Mouse (Mus musculus): ENCODE measurements around the gene Xlr3a. TPM values are rescaled to one million over a fixed set of nuclear protein-coding genes. Genes with fewer than 3 reads are reported as not detected.
A peak's percentile ranks its signal among the peaks of the same experiment; 100 is the strongest.
"Not testable (repeated sequence)": the region's sequence is repeated elsewhere in the genome, so short reads cannot be mapped to it uniquely, and the experiment has no call there.

Xlr3a gene
- 1 to 10 TPM; 1.4 to 3.3 TPM for total RNA-seq (2021)
- long read RNA-seq, experiment 1, partial matches to known transcripts: 0 of 3 reads
- long read RNA-seq, experiment 1, other reads (novel, unspliced or antisense): 3 of 3 reads
- long read RNA-seq, experiment 2: 0 reads

DNA sequence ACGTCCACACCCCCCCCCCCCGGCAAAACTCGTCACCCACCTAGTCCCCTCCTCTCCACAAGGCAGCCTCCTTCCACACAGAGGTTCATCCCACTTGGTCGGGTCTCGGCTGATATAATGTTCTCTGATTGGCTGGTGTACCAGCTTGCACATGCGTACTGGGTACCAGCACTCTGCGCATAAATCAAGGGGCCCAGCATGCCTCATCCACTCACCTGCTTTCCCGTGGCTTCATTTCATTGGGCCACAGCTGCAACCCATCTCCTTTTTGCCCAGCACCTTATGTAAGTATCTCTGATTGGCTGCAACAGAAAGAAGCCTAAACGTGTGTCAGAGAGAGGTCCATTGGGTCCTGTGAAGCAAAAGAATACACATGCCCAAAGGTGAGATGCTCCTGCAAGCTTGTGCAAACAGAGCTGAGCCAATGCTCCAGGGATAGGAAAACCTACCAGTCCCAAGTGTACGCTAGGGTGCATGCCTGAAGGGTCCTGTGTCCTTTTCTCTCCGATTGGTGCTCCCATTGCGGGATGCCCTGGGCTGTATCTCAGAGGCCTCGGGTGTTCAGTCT, at the start of gene Xlr3a:
Gene Xlr3a, minus strand, starts transcription at position 155 of the 568 bp plus-strand sequence.
- intact Hi-C loops (cut with DNase I); DNase-seq (ENCODE audit: extremely low spot score in 1 of 2, low spot score in 2 of 2); H3K4me3 ChIP-seq; H3K27ac ChIP-seq: not testable (repeated sequence)

DNA sequence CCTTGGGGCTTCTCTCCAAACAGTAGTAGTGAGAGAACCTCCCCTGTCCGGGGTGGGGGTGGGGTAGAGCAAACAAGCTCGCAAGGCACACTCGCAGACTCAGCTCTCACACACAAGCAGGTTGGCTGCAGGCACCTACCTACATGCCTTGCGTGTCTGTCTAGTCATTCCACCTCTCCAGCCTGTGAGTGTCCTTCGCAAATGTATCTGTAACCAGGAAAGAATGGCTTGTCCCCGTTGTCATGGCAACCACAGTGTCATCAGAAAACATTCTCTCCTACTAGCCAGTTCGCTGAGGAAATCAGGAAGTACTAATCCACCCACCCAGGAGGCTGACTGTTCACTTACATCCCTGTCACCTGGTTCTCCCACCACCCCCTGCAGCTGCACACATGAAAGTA, 46.3 kb upstream of the Xlr3a start:
- H3K4me3 ChIP-seq; H3K27ac ChIP-seq; intact Hi-C loops (cut with DNase I); DNase-seq (ENCODE audit: extremely low spot score in 1 of 2, low spot score in 2 of 2): not testable (repeated sequence)

DNA sequence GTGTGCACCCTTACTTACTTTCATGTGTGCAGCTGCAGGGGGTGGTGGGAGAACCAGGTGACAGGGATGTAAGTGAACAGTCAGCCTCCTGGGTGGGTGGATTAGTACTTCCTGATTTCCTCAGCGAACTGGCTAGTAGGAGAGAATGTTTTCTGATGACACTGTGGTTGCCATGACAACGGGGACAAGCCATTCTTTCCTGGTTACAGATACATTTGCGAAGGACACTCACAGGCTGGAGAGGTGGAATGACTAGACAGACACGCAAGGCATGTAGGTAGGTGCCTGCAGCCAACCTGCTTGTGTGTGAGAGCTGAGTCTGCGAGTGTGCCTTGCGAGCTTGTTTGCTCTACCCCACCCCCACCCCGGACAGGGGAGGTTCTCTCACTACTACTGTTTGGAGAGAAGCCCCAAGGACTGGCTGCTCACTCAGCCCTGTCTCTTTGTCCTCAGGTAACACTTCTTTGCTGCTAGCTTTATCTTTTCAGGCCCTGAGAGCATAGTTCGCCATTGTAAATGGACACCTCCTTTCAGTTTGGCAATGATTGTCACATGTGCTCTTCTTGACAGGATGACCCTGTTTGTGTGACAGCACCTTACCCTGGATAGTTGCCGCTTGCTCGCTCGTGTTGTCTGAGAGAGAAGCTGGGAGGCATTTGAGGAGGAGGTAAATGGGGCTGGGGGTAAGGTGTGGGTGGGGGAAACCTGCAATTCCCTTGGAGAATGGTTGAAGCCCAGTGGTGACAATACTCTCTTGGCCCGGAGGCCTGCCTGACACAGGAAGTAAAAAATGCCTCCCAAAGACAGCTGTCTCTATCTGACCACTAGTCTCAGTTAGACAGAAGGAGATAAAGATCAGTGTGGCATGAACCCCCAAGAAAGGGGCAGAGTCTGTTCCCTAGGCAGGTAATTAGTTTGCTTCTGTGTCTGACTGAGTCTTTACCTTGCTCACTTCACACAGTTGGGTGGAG, 26.2 kb upstream of the Xlr3a start:
- H3K4me3 ChIP-seq; intact Hi-C loops (cut with DNase I); H3K27ac ChIP-seq; DNase-seq (ENCODE audit: extremely low spot score in 1 of 2, low spot score in 2 of 2): not testable (repeated sequence)

DNA sequence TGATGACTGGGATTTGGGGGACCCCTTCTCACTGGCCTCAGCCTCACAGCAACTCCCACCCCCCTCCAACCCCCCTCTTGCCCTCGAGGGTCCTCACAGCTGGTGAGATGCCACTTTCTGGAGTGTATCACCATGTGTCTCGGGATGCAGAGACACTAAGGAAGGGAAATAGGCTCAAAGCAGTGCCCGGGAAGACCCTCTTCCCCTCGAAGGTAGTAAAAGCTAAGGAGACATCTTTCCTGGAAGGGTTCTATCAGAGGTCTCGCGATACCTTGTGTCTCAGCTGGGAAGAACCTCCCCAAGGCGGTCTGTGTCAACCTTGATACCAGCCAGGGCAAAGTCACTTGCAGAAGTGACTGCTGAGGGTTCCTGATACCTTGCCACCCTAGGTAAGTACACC, 19.9 kb upstream of the Xlr3a start, which contains the start of gene Gm14685:
Gene Gm14685, plus strand, starts transcription at position 301 of the 400 bp plus-strand sequence.
- H3K27ac ChIP-seq; H3K4me3 ChIP-seq; intact Hi-C loops (cut with DNase I); DNase-seq (ENCODE audit: extremely low spot score in 1 of 2, low spot score in 2 of 2): not testable (repeated sequence)

DNA sequence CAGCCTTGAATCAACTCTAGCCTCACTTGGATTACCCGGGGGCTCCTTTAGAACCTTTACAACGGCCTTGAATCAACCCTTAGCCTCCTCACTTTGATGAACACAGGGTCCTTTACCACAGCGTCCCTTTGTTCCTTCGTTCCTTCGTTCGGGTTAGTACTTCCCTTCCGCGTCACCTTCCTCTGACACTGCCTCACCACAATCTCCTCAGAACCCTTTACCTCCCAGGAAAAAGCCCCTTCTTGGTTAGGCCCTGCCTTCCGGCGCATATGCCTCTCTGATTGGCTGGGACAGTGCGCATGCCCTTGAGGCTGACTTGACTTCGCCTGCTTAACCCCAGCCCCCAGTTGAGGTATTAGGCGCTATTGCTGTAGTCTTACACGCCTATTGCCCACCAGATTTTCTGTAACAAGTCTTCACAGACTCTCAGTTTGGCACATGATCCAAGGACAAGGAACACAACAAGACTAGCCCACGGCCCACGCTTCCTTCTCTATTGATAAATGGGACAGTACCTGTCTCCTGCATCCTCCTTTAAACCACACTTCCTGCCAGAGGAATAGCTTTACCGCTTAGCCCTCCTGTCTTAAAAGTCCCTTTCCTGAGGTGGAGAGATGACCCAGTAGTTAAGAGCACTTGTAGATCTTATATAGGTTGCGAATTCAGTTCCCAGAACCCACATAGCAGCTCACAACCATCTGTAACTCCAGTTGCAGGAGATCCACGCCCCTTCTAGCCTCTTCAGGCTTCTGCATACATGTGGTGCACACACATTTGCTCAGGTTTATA, 14.4 kb downstream of the Xlr3a start, which contains the start of gene Xlr4a:
Gene Xlr4a, minus strand, starts transcription at position 212 of the 789 bp plus-strand sequence.
- H3K4me3 ChIP-seq; H3K27ac ChIP-seq; intact Hi-C loops (cut with DNase I); DNase-seq (ENCODE audit: extremely low spot score in 1 of 2, low spot score in 2 of 2): not testable (repeated sequence)

DNA sequence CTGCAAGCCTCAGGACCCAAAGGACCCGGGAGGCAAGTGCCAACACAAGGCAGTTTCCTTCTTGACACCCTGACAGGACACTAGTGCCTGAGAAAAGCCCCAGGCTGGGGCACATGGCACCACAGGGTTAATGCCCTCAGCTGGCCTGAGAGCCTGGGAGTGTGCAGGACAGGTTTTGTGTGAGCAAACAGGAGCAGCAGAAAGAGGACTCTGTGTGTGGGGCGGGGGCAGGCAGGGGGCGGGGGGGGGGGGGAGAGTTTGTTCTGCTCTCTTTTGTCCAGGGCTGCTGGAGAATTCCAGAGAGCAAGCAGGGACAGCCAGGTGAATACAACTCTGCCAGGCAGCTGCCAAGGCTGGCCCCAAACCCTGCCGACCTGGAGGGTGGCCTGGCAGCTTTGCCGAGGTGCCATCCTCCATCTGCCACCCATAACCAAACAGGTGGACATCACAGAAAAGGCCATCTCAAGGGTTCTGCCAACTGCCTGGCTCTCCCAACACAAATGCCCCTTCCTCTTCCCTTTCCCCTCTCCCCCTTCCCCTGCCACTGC, 30.1 kb downstream of the Xlr3a start:
- not testable (repeated sequence) for H3K4me3 ChIP-seq; H3K27ac ChIP-seq; DNase-seq (ENCODE audit: extremely low spot score in 1 of 2, low spot score in 2 of 2)
- intact Hi-C loops (cut with DNase I): loop anchor here (10.0 kb wide), 1 partner anchor 158 kb away; the partner anchor contains the start of gene F8a

DNA sequence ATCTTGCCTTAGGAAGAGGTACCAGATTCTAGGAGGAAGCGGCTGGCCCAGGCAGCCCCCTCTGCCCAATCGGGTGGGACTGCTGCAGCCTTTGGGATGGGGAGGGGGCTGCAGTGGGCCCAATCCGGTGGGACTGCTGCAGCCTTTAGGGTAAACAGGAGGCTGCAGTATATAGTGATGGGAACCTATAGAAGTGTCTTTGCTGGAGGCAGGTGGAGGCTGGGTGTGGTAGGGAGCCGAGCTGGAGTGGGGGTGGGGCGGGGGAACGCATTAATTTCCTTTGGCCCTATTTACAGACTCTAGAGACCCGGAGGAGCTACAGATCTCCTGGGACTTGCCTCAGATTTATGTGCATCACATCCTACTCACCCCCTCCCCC, 32.5 kb downstream of the Xlr3a start, which contains the start of gene Pnma3:
Gene Pnma3, plus strand, starts transcription at position 373 of the 379 bp plus-strand sequence.
- H3K4me3 ChIP-seq: peak within 1 kb of the TSS; percentile 53
- peak within 1 kb of the TSS; percentile 64 for H3K27ac ChIP-seq

DNA sequence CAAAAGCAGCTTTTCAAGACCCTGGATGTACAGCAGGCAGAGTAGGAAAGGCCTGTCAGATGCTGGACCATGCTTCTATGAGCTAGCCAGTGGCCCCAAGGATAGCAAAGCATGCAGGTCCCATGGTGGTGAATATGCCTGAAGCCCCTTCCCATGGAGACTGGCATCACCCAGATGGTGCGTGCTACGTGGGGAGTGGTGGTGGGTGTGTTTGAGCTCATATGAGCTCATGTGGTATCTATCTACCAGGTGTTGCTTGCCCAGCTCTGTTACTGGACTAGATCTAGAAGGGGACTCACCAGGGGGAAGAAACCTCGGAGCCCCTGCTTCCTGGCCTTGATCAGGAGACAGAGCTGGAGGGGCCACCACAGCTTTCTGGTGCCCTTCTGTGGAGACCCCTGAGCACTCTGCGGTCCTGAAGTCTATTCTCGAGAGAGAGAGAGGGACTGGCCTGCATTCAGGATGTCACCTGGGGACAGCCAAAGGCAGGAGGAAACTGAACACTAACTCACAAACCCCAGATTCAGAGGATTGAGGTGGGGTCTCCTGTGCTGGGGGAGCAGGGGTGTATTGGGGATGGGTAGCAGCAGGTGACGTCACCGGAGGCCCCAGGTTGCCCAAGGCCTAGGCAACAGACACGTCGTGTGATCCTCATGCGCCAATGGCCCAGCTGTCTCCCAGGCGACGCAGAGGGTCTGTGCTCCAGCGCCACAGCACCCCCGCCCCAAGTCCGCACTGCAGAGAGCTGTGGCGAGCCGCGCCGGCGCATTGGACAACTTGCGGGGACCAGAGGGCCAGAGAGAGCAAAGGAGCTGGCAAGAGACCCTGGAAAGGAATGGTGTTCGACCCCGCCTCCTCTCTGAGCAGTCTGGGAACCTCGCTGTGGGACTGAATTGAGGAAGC, 33.1 kb downstream of the Xlr3a start:
- Histone ChIP-seq H3K27ac (peak overlapping the region; percentile 64), H3K4me3 (peak overlapping the region; percentile 53)
- TF ChIP-seq CTCF (IDR thresholded peaks at IDR 0.05): no peak
- intact Hi-C loops (cut with DNase I): loop anchor here (10.0 kb wide), 1 partner anchor 161 kb away; the partner anchor contains the start of gene F8a
- peak; percentile 19 to 24 for DNase-seq (ENCODE audit: extremely low spot score in 1 of 2, low spot score in 2 of 2)

More for the DNA sequence above, 32.5 kb downstream of the Xlr3a start, which contains the start of gene Pnma3:
- intact Hi-C loops (cut with DNase I): loop anchor here (10.0 kb wide), 1 partner anchor 160 kb away; the partner anchor contains the start of gene F8a
- TF ChIP-seq CTCF (IDR thresholded peaks at IDR 0.05): no peak
- DNase-seq (ENCODE audit: extremely low spot score in 1 of 2, low spot score in 2 of 2): no peak

DNA sequence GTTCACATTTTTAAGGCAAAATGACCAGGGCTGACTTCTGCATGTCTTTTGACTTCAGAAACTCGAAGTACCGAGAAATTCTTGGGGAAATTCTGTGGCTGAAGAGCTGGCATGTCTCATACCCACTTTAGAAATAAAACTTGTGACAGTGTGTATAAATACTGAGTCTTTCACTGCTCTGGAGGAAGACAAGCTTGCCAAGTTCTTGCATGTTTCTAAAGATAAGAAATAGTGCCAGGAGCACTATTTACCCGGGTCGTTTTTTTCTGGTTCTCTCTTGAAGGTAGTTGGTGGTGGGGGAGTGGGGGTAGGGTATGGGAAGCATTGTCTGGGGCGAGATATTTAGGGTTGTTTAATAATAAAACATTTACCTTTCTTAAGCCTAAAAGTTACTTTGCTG, 34.6 kb downstream of the Xlr3a start:
- Histone ChIP-seq H3K4me3 (no peak overlapping the region), H3K27ac (no peak overlapping the region)
- intact Hi-C loops (cut with DNase I): loop anchor here (10.0 kb wide), 1 partner anchor 162 kb away; the partner anchor contains the start of gene F8a
- no peak for DNase-seq (ENCODE audit: extremely low spot score in 1 of 2, low spot score in 2 of 2)
- no peak for TF ChIP-seq CTCF (IDR thresholded peaks at IDR 0.05)

DNA sequence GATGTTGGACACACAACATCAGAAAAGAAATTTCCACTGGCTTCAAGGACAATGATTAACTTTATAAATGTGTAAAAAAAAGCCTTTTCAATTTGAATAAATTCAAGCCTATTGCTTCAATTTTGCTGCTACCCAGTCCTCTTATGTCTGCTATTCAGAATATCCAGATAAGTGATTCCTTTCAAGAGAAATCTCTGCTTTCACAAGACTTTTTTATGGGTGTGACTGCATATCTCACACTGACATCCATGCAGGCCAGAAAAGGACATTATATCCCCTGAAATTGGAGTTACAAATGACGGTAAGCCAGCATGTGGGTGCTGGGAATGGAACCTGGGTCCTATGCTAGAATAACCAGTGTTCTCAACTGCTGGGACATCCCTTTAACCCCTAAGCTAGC, 35.4 kb downstream of the Xlr3a start:
- no peak overlapping the region for H3K27ac ChIP-seq
- no peak for DNase-seq (ENCODE audit: extremely low spot score in 1 of 2, low spot score in 2 of 2)
- no peak for TF ChIP-seq CTCF (IDR thresholded peaks at IDR 0.05)
- intact Hi-C loops (cut with DNase I): loop anchor here (10.0 kb wide), 1 partner anchor 163 kb away; the partner anchor contains the start of gene F8a
- no peak overlapping the region for H3K4me3 ChIP-seq

Measured in left cerebral cortex, adult 2 months (tissue).